ENCODE assay signal across 8 mouse cellular contexts in genomic region chr4:129960180-129960944, GRCm38 (mm10). TPM values are rescaled to one million over a fixed set of nuclear protein-coding genes. Genes with fewer than 3 reads are reported as not detected.
A peak's percentile ranks its signal among the peaks of the same experiment; 100 is the strongest.
DNase-seq lines count a peak whose midpoint lies in the region; ATAC-seq and TF ChIP-seq lines count a peak whose summit lies in the region.

No protein-coding gene starts in this region.

- H3K4me2 ChIP-seq in embryonic facial prominence, embryonic 12.5 days (replicated peaks): peak overlapping the region; percentile 93
- peak overlapping the region; percentile 77 for H3K4me2 ChIP-seq in heart, embryonic 11.5 days
- H3K4me2 ChIP-seq in kidney, embryonic 14.5 days (replicated peaks; ENCODE audit: low read depth, low read length): peak overlapping the region; percentile 86
- H3K4me2 ChIP-seq in limb, embryonic 13.5 days (replicated peaks): peak overlapping the region; percentile 95
- H3K4me2 ChIP-seq in midbrain, embryonic 13.5 days (replicated peaks): peak overlapping the region; percentile 82
- H3K4me2 ChIP-seq in stomach, embryonic 14.5 days (replicated peaks; ENCODE audit: low read depth, low read length): peak overlapping the region; percentile 77

- H3ac ChIP-seq in C2C12 (ENCODE audit: control insufficient read depth, insufficient read length, low read depth): peak overlapping the region; percentile 33

- H3K36me3 ChIP-seq in C2C12 (ENCODE audit: control insufficient read depth, insufficient read depth): no peaks in the 10 kb centered on the region
- H3K36me3 ChIP-seq in embryonic facial prominence, embryonic 12.5 days: no peaks in the 10 kb centered on the region
- no peaks in the 10 kb centered on the region for H3K36me3 ChIP-seq in heart, embryonic 11.5 days (ENCODE audit: control insufficient read depth, insufficient read depth, low read length)
- H3K36me3 ChIP-seq in kidney, embryonic 14.5 days (ENCODE audit: control insufficient read depth, insufficient read depth, low read length): no peaks in the 10 kb centered on the region
- no peaks in the 10 kb centered on the region for H3K36me3 ChIP-seq in limb, embryonic 13.5 days
- no peaks in the 10 kb centered on the region for H3K36me3 ChIP-seq in midbrain, embryonic 13.5 days
- H3K36me3 ChIP-seq in stomach, embryonic 14.5 days (ENCODE audit: control insufficient read depth, insufficient read depth, low read length): no peaks in the 10 kb centered on the region

- H3K79me3 ChIP-seq in C2C12 (ENCODE audit: low read depth): no peaks in the 10 kb centered on the region

- no peaks in the 10 kb centered on the region for H3K79me2 ChIP-seq in C2C12 (ENCODE audit: control insufficient read depth, insufficient read depth)

- H3K9ac ChIP-seq in embryonic facial prominence, embryonic 12.5 days: peak overlapping the region; percentile 41
- H3K9ac ChIP-seq in heart, embryonic 11.5 days (ENCODE audit: low read depth, low read length): peak overlapping the region; percentile 8; the same call in 1 of the 2 replicates
- H3K9ac ChIP-seq in kidney, embryonic 14.5 days (ENCODE audit: low read depth, low read length): peak overlapping the region; percentile 42
- H3K9ac ChIP-seq in limb, embryonic 13.5 days: peak overlapping the region; percentile 54
- H3K9ac ChIP-seq in midbrain, embryonic 13.5 days (replicated peaks): peak overlapping the region; percentile 60
- no peak overlapping the region; the same call in 1 of the 2 replicates for H3K9ac ChIP-seq in stomach, embryonic 14.5 days (replicated peaks; ENCODE audit: low read depth, low read length)

- no peak for TF ChIP-seq CTCF in C2C12 (IDR thresholded peaks at IDR 0.05; ENCODE audit: control insufficient read depth, insufficient read depth, insufficient read length)

- DNase-seq in adrenal gland, postnatal 14 days: peak; percentile 87

- ATAC-seq in embryonic facial prominence, embryonic 12.5 days (ENCODE audit: insufficient number of reproducible peaks, insufficient read depth, low FRiP score, low TSS enrichment): peak; percentile 38; the same call in 1 of the 2 replicates
- peak; percentile 59; the same call in 1 of the 2 replicates for ATAC-seq in heart, embryonic 11.5 days (replicated peaks; ENCODE audit: insufficient number of reproducible peaks, low FRiP score, low TSS enrichment)
- peak; percentile 74 for ATAC-seq in kidney, embryonic 14.5 days (ENCODE audit: low FRiP score, low TSS enrichment)
- ATAC-seq in limb, embryonic 13.5 days (ENCODE audit: low FRiP score, low read depth): peak; percentile 68; the same call in 1 of the 2 replicates
- peak; percentile 87 for ATAC-seq in midbrain, embryonic 13.5 days
- ATAC-seq in stomach, embryonic 14.5 days (ENCODE audit: insufficient number of reproducible peaks, insufficient read depth, low FRiP score, low read depth): peak; percentile 69; the same call in 1 of the 2 replicates

- H3K9me3 ChIP-seq in embryonic facial prominence, embryonic 12.5 days: no peaks in the 10 kb centered on the region
- no peaks in the 10 kb centered on the region for H3K9me3 ChIP-seq in heart, embryonic 11.5 days (replicated peaks; ENCODE audit: control insufficient read depth, low read length)
- no peaks in the 10 kb centered on the region for H3K9me3 ChIP-seq in kidney, embryonic 14.5 days (ENCODE audit: control insufficient read depth, low read length)
- no peaks in the 10 kb centered on the region for H3K9me3 ChIP-seq in limb, embryonic 13.5 days
- no peaks in the 10 kb centered on the region for H3K9me3 ChIP-seq in midbrain, embryonic 13.5 days
- H3K9me3 ChIP-seq in stomach, embryonic 14.5 days (ENCODE audit: control insufficient read depth, low read depth, low read length): no peaks in the 10 kb centered on the region

- H3K27me3 ChIP-seq in C2C12 (ENCODE audit: control insufficient read depth, insufficient read depth, insufficient read length): peaks cover 19% of the 10 kb centered on the region
- peaks cover 16% of the 10 kb centered on the region; the same call in 1 of the 2 replicates for H3K27me3 ChIP-seq in embryonic facial prominence, embryonic 12.5 days
- H3K27me3 ChIP-seq in heart, embryonic 11.5 days (ENCODE audit: control insufficient read depth, insufficient read depth, low read length): peaks cover 14% of the 10 kb centered on the region
- no peaks in the 10 kb centered on the region for H3K27me3 ChIP-seq in kidney, embryonic 14.5 days (ENCODE audit: control insufficient read depth, insufficient read depth, low read length)
- H3K27me3 ChIP-seq in limb, embryonic 13.5 days: peaks cover 11% of the 10 kb centered on the region
- peaks cover 13% of the 10 kb centered on the region; the same call in 1 of the 2 replicates for H3K27me3 ChIP-seq in midbrain, embryonic 13.5 days
- H3K27me3 ChIP-seq in stomach, embryonic 14.5 days (ENCODE audit: control insufficient read depth, insufficient read depth, low read length): no peaks in the 10 kb centered on the region

- 2% methylated on average over 37 of the region's 37 CpGs for WGBS in embryonic facial prominence, embryonic 12.5 days
- 2% methylated on average over 37 of the region's 37 CpGs for WGBS in heart, embryonic 11.5 days (ENCODE audit: insufficient replicate concordance)
- WGBS in kidney, embryonic 14.5 days: 1% methylated on average over 37 of the region's 37 CpGs
- WGBS in limb, embryonic 13.5 days: 2% methylated on average over 37 of the region's 37 CpGs
- WGBS in midbrain, embryonic 13.5 days: under 1% methylated on average over 37 of the region's 37 CpGs
- WGBS in stomach, embryonic 14.5 days: 2% methylated on average over 37 of the region's 37 CpGs

- H3K4me3 ChIP-seq in C2C12 (ENCODE audit: insufficient read depth, poor library complexity, severe bottlenecking): no peak overlapping the region
- peak overlapping the region; percentile 43 for H3K4me3 ChIP-seq in embryonic facial prominence, embryonic 12.5 days
- H3K4me3 ChIP-seq in heart, embryonic 11.5 days (ENCODE audit: low read depth, low read length): peak overlapping the region; percentile 50
- H3K4me3 ChIP-seq in kidney, embryonic 14.5 days (ENCODE audit: low read length): peak overlapping the region; percentile 41
- peak overlapping the region; percentile 50 for H3K4me3 ChIP-seq in limb, embryonic 13.5 days
- H3K4me3 ChIP-seq in midbrain, embryonic 13.5 days (replicated peaks): peak overlapping the region; percentile 40
- peak overlapping the region; percentile 32 for H3K4me3 ChIP-seq in stomach, embryonic 14.5 days (ENCODE audit: low read depth, low read length)

- H3K27ac ChIP-seq in embryonic facial prominence, embryonic 12.5 days: no peak overlapping the region
- no peak overlapping the region for H3K27ac ChIP-seq in heart, embryonic 11.5 days (ENCODE audit: low read depth, low read length)
- no peak overlapping the region for H3K27ac ChIP-seq in kidney, embryonic 14.5 days (ENCODE audit: low read depth, low read length)
- no peak overlapping the region for H3K27ac ChIP-seq in limb, embryonic 13.5 days
- H3K27ac ChIP-seq in midbrain, embryonic 13.5 days: peak overlapping the region; percentile 77
- no peak overlapping the region for H3K27ac ChIP-seq in stomach, embryonic 14.5 days (ENCODE audit: low read length)

- H3K4me1 ChIP-seq in embryonic facial prominence, embryonic 12.5 days: peaks cover 16% of the 10 kb centered on the region
- peaks cover 7% of the 10 kb centered on the region for H3K4me1 ChIP-seq in heart, embryonic 11.5 days (ENCODE audit: control insufficient read depth, insufficient read depth, low read length)
- peaks cover 7% of the 10 kb centered on the region for H3K4me1 ChIP-seq in kidney, embryonic 14.5 days (ENCODE audit: control insufficient read depth, insufficient read depth, low read length)
- H3K4me1 ChIP-seq in limb, embryonic 13.5 days: peaks cover 13% of the 10 kb centered on the region
- peaks cover 34% of the 10 kb centered on the region for H3K4me1 ChIP-seq in midbrain, embryonic 13.5 days (replicated peaks)
- H3K4me1 ChIP-seq in stomach, embryonic 14.5 days (ENCODE audit: control insufficient read depth, insufficient read depth, low read length): peaks cover 4% of the 10 kb centered on the region; the same call in 1 of the 2 replicates

TF ChIP-seq in C2C12, 6 proteins besides CTCF, POLR2A, EP300 and RAD21:
- TF ChIP-seq MAX (IDR thresholded peaks at IDR 0.05): no peak
- TF ChIP-seq CEBPB (IDR thresholded peaks at IDR 0.05; ENCODE audit: low read depth): no peak
- no peak for TF ChIP-seq MYOD1 (IDR thresholded peaks at IDR 0.05; ENCODE audit: control insufficient read depth, insufficient read length, low read depth)
- no peak for TF ChIP-seq USF1 (IDR thresholded peaks at IDR 0.05; ENCODE audit: low read depth)
- no peak for TF ChIP-seq MYOG (IDR thresholded peaks at IDR 0.05; ENCODE audit: control insufficient read depth, extremely low read depth, insufficient read length)
- TF ChIP-seq FOSL1 (IDR thresholded peaks at IDR 0.05; ENCODE audit: insufficient read depth, low read length, poor library complexity, severe bottlenecking): no peak

RNA-seq across cellular contexts. Expression of gene Adgrb2, which starts 24.3 kb away (rescaled TPM):
- 0.06 TPM for polyA plus RNA-seq in C2C12 (2012; fragmentation: generic; extraction: Trizol)
- 16.0 and 17.3 TPM in 2 replicates for total RNA-seq in adrenal gland, postnatal 14 days (2021)
- polyA plus RNA-seq in embryonic facial prominence, embryonic 12.5 days (2016; fragmentation: Nextera tagmentation; extraction: Ambion mirVana): 7.6 and 8.2 TPM in 2 replicates
- polyA plus RNA-seq in heart, embryonic 11.5 days (2014; fragmentation: Nextera tagmentation; extraction: Ambion mirVana): 2.5 TPM in 2 replicates
- 2.6 and 3.3 TPM in 2 replicates for polyA plus RNA-seq in kidney, embryonic 14.5 days (2014; fragmentation: Nextera tagmentation; extraction: Ambion mirVana)
- polyA plus RNA-seq in limb, embryonic 13.5 days (2015; fragmentation: Nextera tagmentation; extraction: Ambion mirVana): 4.0 and 4.8 TPM in 2 replicates
- 7.0 and 11.0 TPM in 2 replicates for polyA plus RNA-seq in midbrain, embryonic 13.5 days (2015; fragmentation: Nextera tagmentation; extraction: Ambion mirVana)
- 2.6 and 4.0 TPM in 2 replicates for polyA plus RNA-seq in stomach, embryonic 14.5 days (2014; fragmentation: Nextera tagmentation; extraction: Ambion mirVana)

RNA-seq across cellular contexts. Expression of gene Spocd1, which starts 31.3 kb away (rescaled TPM):
- 0.02 TPM for polyA plus RNA-seq in C2C12 (2012; fragmentation: generic; extraction: Trizol)
- 0.19 and 0.30 TPM in 2 replicates for total RNA-seq in adrenal gland, postnatal 14 days (2021)
- polyA plus RNA-seq in embryonic facial prominence, embryonic 12.5 days (2016; fragmentation: Nextera tagmentation; extraction: Ambion mirVana): 0.06 TPM in 1 of 2 replicates, not detected in the other
- polyA plus RNA-seq in heart, embryonic 11.5 days (2014; fragmentation: Nextera tagmentation; extraction: Ambion mirVana): 0.34 and 0.38 TPM in 2 replicates
- polyA plus RNA-seq in kidney, embryonic 14.5 days (2014; fragmentation: Nextera tagmentation; extraction: Ambion mirVana): not detected in 2 replicates
- polyA plus RNA-seq in limb, embryonic 13.5 days (2015; fragmentation: Nextera tagmentation; extraction: Ambion mirVana): 0.06 TPM in 2 replicates
- polyA plus RNA-seq in midbrain, embryonic 13.5 days (2015; fragmentation: Nextera tagmentation; extraction: Ambion mirVana): not detected in 2 replicates
- polyA plus RNA-seq in stomach, embryonic 14.5 days (2014; fragmentation: Nextera tagmentation; extraction: Ambion mirVana): not detected in 2 replicates
